In the genomic region with DNA sequence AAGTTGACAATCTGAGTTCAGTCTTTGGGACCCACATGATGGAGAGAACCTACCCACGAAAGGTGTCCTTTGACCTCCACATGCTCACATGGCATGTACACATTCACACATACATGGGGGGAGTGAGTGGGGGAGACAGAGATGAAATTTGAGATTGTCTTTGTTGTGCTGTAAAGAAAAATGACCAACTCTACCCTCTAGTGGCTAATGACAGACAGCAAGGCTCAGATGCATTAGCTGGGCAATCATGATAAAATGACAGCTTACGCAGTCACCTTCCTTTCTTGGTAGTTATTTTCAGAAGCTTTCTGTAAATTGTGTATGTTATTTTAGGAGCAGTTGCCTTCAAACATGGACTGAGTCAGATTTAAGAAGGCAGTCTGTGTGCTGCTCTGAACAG, we compare ENCODE assay signal across 18 mouse cellular contexts. TPM values are rescaled to one million over a fixed set of nuclear protein-coding genes. Genes with fewer than 3 reads are reported as not detected.
A peak's percentile ranks its signal among the peaks of the same experiment; 100 is the strongest.
DNase-seq lines count a peak whose midpoint lies in the region; ATAC-seq and TF ChIP-seq lines count a peak whose summit lies in the region.
"Had no signal": no experiment of that assay in that cellular context is flagged by ENCODE, and none has a peak within 500 bp of the region (broad histone marks: within the 10 kb centered on the region; RNA-seq: fewer than 3 reads in every experiment).

No protein-coding gene starts in this region.

- peak; percentile 53 for TF ChIP-seq CTCF in heart, adult 2 months (IDR thresholded peaks at IDR 0.05)
- TF ChIP-seq CTCF in lung, embryonic 14.5 days (IDR thresholded peaks at IDR 0.05; ENCODE audit: low read depth), result peak; percentile 37
- no peak for TF ChIP-seq CTCF in lung, adult 2 months (IDR thresholded peaks at IDR 0.05; ENCODE audit: insufficient read depth, low read length)

- H3K27ac ChIP-seq in heart, adult 2 months, result no peak overlapping the region
- H3K27ac ChIP-seq in lung, embryonic 14.5 days (ENCODE audit: low read depth), result no peak overlapping the region
- H3K27ac ChIP-seq in embryonic facial prominence, embryonic 10.5 days (replicated peaks), result no peak overlapping the region
- H3K27ac ChIP-seq: liver, embryonic 12.5 days; midbrain, embryonic 12.5 days had no signal

- H3K9me3 ChIP-seq in lung, embryonic 14.5 days (ENCODE audit: low read depth, low read length), result no peaks in the 10 kb centered on the region
- H3K9me3 ChIP-seq in embryonic facial prominence, embryonic 10.5 days, result no peaks in the 10 kb centered on the region
- H3K9me3 ChIP-seq: liver, embryonic 12.5 days; midbrain, embryonic 12.5 days had no signal

- intact Hi-C loops in heart, adult 2 months (cut with DNase I), result no loop called here

- peaks cover 11% of the 10 kb centered on the region for H3K79me2 ChIP-seq in heart, adult 2 months (replicated peaks; ENCODE audit: control insufficient read depth, insufficient read depth, low read length)

- no peak for DNase-seq in heart, adult 2 months
- DNase-seq in heart, adult 11 months, result no peak
- no peak for DNase-seq in lung, embryonic 14.5 days
- DNase-seq in lung, adult 2 months, result no peak
- peak; percentile 15 for DNase-seq in MN1 (ENCODE audit: low spot score)
- peak; percentile 50 for DNase-seq in naive thymus-derived CD4-positive, alpha-beta T cell, adult 2 months (ENCODE audit: low read depth)
- no peak for DNase-seq in embryonic facial prominence, embryonic 10.5 days (ENCODE audit: low spot score)
- DNase-seq: cerebellum, adult 2 months; gastrocnemius, postnatal 25 days; heart, postnatal 4 days; kidney, postnatal 10 days; lung, postnatal 36 days; thymus, adult 18-20 months had no signal

- 77% methylated on average over 2 of the region's 2 CpGs for WGBS in heart, adult 2 months
- WGBS in lung, embryonic 14.5 days, result 71% methylated on average over 2 of the region's 2 CpGs
- 77% methylated on average over 2 of the region's 2 CpGs for WGBS in lung, adult 2 months
- WGBS in embryonic facial prominence, embryonic 10.5 days, result 90% methylated on average over 2 of the region's 2 CpGs

- no peak overlapping the region for H3K4me2 ChIP-seq in lung, embryonic 14.5 days
- H3K4me2 ChIP-seq: heart, embryonic 11.5 days; liver, embryonic 12.5 days; midbrain, embryonic 12.5 days had no signal

- no peak for TF ChIP-seq EP300 in heart, adult 2 months (IDR thresholded peaks at IDR 0.05; ENCODE audit: insufficient read depth, low read depth, low read length)

- H3K4me1 ChIP-seq in heart, adult 2 months (ENCODE audit: control insufficient read depth, insufficient read depth, low read length), result peaks cover 3% of the 10 kb centered on the region
- H3K4me1 ChIP-seq in lung, embryonic 14.5 days (ENCODE audit: insufficient read depth), result peaks cover 9% of the 10 kb centered on the region; the same call in 1 of the 2 replicates
- H3K4me1 ChIP-seq in lung, adult 2 months (ENCODE audit: control insufficient read depth, insufficient read depth, low read length), result peaks cover 12% of the 10 kb centered on the region
- H3K4me1 ChIP-seq in embryonic facial prominence, embryonic 10.5 days, result peaks cover 20% of the 10 kb centered on the region

- peaks cover 25% of the 10 kb centered on the region for H3K36me3 ChIP-seq in heart, adult 2 months (ENCODE audit: control insufficient read depth, insufficient read depth, low read length)
- peaks cover 15% of the 10 kb centered on the region; the same call in 1 of the 2 replicates for H3K36me3 ChIP-seq in lung, embryonic 14.5 days (ENCODE audit: insufficient read depth)
- H3K36me3 ChIP-seq in embryonic facial prominence, embryonic 10.5 days (replicated peaks), result peaks cover 31% of the 10 kb centered on the region

- TF ChIP-seq POLR2A in heart, adult 2 months (IDR thresholded peaks at IDR 0.05; ENCODE audit: insufficient read depth, low read depth, low read length), result no peak
- TF ChIP-seq POLR2A in lung, adult 2 months (IDR thresholded peaks at IDR 0.05; ENCODE audit: borderline replicate concordance, extremely low read depth, low read depth, low read length), result no peak

- H3K27me3 ChIP-seq in heart, adult 2 months (ENCODE audit: control insufficient read depth, insufficient read depth, low read length), result no peaks in the 10 kb centered on the region
- no peaks in the 10 kb centered on the region for H3K27me3 ChIP-seq in lung, embryonic 14.5 days (ENCODE audit: insufficient read depth, low read length)
- no peaks in the 10 kb centered on the region for H3K27me3 ChIP-seq in embryonic facial prominence, embryonic 10.5 days (replicated peaks; ENCODE audit: low read depth, poor library complexity, severe bottlenecking)
- H3K27me3 ChIP-seq: liver, embryonic 12.5 days; midbrain, embryonic 12.5 days had no signal

- H3K4me3 ChIP-seq in heart, adult 2 months, result no peak overlapping the region
- no peak overlapping the region for H3K4me3 ChIP-seq in lung, embryonic 14.5 days (ENCODE audit: low read depth, low read length)
- no peak overlapping the region for H3K4me3 ChIP-seq in lung, adult 2 months (replicated peaks; ENCODE audit: extremely low read depth, low read depth, low read length)
- H3K4me3 ChIP-seq in embryonic facial prominence, embryonic 10.5 days, result no peak overlapping the region
- H3K4me3 ChIP-seq: liver, embryonic 12.5 days; midbrain, embryonic 12.5 days had no signal

- no peak for ATAC-seq in lung, embryonic 14.5 days (ENCODE audit: insufficient read depth)
- ATAC-seq in megakaryocyte, adult 5-6 weeks (ENCODE audit: poor library complexity, severe bottlenecking), result no peak
- ATAC-seq: inflammation-experienced regulatory T-cells, adult 6 months; liver, embryonic 12.5 days had no signal

- no peak overlapping the region for H3K9ac ChIP-seq in heart, adult 2 months (ENCODE audit: low read depth, low read length)
- H3K9ac ChIP-seq in lung, embryonic 14.5 days, result no peak overlapping the region
- H3K9ac ChIP-seq: liver, embryonic 12.5 days; midbrain, embryonic 12.5 days had no signal

RNA-seq across cellular contexts. Expression of a gene that starts 4.8 kb away (rescaled TPM):
- 100 to 1,000 TPM; 121 to 143 TPM for total RNA-seq in heart, adult 2 months (2021)
- 71.0 and 146 TPM in 2 replicates for polyA plus RNA-seq in heart, adult 2 months (2012; rRNA removed)
- polyA plus RNA-seq in lung, embryonic 14.5 days (2014; fragmentation: Nextera tagmentation; extraction: Ambion mirVana), result 159 and 164 TPM in 2 replicates
- polyA plus RNA-seq in lung, adult 2 months (2012; rRNA removed), result 188 and 246 TPM in 2 replicates
- polyA plus RNA-seq in embryonic facial prominence, embryonic 10.5 days (2016; fragmentation: Nextera tagmentation; extraction: Ambion mirVana), result 120 and 124 TPM in 2 replicates
- 93.2 and 94.6 TPM in 2 replicates for total RNA-seq in megakaryocyte, adult 5-6 weeks (2015)
- 115 and 117 TPM in 2 replicates for total RNA-seq in megakaryocyte, adult 5-6 weeks (2017)

Comparison
In these comparisons a context has a peak if more than half of its experiments do, and no peak if none do; other contexts are left out.
1. DNase-seq: peak in MN1 (single experiment) and naive thymus-derived CD4-positive, alpha-beta T cell, adult 2 months (single experiment); none in heart, adult 2 months (0 of 2), heart, adult 11 months (single experiment), lung, embryonic 14.5 days (single experiment), lung, adult 2 months (single experiment) and embryonic facial prominence, embryonic 10.5 days (single experiment).